Mouse (Mus musculus) ES-CJ7 (cell line): ENCODE results near the gene H2-DMb2.

Experiments
- DNase-seq: peaks from one replicate; pipeline ENCODE4 v3.0.0; 2011; ENCODE audit warnings: low read depth, low spot score

H2-DMb2 gene

DNA sequence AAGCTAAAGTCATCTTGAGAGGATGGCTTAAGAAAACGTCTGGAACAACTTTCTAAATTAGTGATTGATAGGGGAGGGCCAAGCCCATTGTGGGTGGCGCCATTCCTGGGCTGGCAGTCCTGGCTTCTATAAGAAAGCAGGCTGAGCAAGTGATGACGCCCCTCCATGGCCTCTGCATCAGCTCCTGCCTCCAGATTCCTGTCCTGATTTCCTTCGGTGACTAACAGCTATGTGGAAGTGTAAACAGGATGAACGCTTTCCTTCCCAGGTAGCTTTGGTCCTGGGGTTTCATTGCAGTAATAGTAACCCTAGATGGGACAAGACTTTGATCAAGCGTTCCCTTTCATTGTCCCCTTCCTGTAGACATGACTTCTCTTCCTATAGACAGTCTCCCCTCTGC, 35.9 kb downstream of the H2-DMb2 start:
- DNase-seq: no peak

GRCm38 (mm10) chr17:34179913-34180859, 37.1 kb downstream of the H2-DMb2 start:
- no peak for DNase-seq

DNA sequence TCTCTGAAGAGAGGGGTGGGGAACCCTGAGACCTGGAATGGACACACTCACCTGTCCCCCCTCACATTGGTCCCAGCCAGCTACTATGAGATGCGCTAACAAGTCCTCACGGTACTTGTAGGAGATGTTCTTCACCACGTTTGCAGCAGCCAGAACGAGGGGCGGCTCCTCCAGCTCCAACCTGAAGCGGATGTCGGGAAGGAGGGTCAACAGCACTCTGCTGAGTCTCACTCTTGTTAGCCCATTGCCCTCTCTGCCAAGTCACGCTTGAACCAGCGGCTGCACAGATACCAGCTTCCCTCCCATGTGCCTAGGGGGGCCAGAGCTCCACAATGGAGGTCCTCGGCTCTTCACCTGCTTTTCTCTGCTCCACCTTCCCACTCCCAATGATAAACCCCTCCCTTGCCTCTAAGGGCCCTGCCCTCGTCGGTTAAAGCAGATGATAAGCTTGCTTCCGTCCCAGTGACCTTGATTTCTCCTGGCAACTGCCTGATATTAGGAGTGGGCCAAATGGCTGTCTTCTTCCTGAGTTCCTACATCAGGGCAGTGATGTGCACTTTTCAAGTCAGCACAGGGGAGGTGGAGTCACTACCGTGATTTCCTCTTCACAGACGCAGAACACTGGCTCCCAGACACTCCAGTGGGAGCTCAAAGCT, 40.6 kb downstream of the H2-DMb2 start:
- DNase-seq: no peak

DNA sequence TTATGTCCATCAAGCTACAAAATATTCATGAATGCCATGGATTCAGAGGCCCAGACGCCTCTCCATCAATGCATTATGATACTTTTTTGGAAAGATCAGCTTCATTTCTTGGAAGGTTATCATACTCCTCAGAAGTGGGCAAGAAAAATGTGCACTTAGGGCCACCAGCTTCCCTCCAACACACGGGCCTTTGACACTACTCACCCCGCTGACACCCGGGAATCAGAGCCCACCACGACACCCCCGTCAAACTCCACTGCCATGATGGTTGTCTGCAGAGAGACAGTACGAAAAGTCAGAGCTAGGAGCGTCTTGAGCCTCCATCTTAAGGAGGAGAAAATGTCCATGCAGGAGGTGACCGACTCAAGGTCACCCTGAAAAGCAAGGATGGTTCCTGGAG, 42.4 kb downstream of the H2-DMb2 start:
- no peak for DNase-seq

GRCm38 (mm10) chr17:34186885-34187260, 43.8 kb downstream of the H2-DMb2 start:
- DNase-seq: no peak

DNA sequence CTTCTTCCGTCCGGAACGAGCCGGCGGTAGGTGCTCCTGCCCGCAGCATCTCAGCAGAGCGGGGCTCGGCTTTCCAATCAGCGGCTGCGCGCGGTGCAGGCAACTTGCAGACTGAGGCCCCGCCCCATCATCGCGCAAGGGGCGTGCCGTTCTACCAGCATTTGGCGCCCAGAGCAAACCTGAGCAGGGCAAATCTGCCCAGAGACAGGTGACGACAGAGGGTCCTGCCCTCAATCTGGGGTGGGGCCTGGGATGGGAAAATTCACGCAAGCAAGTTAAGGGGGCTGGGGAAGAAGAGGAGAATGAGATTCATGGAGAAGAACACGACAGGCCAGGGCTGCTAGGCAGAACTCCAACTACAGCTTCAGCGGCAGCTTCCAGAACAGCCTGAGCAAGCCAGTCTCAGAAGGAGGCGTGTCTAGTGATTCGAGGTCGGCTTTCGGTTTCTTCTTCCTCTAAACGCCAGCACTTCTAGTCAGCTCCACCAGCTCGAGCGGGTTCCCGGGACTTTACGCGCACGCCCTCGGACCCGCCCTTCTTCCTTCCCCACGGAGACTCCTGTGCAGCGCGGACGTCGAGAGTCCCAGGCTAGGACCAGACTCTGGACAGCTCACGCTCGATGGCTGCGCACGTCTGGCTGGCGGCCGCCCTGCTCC, 44.3 kb downstream of the H2-DMb2 start, which contains the start of the genes Tap1 and Psmb9:
TSS of gene Tap1 (plus strand) at position 293 of the 656 bp plus-strand sequence.
TSS of gene Psmb9 (minus strand) at position 504 of the 656 bp plus-strand sequence.
- peak; percentile 96 for DNase-seq

DNA sequence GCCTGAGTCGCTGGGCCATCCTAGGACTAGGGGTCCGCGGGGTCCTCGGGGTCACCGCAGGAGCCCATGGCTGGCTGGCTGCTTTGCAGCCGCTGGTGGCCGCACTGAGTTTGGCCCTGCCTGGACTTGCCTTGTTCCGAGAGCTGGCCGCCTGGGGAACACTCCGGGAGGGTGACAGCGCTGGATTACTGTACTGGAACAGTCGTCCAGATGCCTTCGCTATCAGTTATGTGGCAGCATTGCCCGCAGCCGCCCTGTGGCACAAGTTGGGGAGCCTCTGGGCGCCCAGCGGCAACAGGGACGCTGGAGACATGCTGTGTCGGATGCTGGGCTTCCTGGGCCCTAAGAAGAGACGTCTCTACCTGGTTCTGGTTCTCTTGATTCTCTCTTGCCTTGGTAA, 44.9 kb downstream of the H2-DMb2 start:
- no peak for DNase-seq

DNA sequence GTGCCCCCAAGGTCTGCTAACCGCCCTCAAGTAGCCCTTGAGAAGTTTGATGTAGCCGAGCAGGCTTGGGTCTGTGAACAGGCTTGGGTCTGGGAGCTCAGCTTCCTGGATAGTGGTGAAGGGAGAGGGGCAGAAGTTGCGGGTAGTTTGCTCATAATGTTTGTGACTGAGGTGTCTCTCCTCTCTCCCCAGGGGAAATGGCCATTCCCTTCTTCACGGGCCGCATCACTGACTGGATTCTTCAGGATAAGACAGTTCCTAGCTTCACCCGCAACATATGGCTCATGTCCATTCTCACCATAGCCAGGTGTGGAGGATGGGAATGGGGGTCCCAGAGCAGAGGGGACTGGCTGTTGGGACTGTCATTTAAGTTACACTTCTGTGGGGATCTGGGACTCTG, 45.9 kb downstream of the H2-DMb2 start:
- DNase-seq: no peak

DNA sequence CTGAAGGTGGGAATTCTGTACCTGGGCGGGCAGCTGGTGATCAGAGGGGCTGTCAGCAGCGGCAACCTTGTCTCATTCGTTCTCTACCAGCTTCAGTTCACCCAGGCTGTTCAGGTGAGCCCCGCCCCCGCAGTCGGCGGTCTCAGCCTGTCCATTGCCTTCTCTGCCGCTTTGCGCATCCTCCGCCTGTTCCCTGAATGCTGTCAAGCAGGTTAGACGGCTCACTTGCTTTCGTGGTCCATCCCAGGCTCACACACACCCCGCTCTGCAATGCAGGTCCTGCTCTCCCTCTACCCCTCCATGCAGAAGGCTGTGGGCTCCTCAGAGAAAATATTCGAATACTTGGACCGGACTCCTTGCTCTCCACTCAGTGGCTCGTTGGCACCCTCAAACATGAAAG, 49.7 kb downstream of the H2-DMb2 start:
- DNase-seq: no peak

- DNase-seq: no peak
These were observed 50.4 kb downstream of the H2-DMb2 start for GRCm38 (mm10) chr17:34193468-34193867.

DNA sequence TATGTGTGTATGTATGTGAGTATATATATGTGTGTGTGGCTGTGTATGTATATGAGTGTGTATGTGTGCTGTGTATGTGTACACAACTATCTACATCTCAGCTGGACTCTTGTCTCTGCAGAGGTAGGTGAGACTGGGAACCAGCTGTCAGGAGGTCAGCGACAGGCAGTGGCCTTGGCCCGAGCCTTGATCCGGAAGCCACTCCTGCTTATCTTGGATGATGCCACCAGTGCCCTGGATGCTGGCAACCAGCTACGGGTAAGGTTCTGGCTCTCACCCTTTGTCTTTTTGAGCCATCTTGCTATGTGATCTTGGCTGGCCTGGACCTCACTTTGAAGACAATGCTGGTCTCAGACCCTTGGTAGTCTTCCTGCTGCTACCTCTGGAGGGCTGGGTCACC, 51.6 kb downstream of the H2-DMb2 start:
- no peak for DNase-seq

- no peak for DNase-seq
These were observed 53.4 kb downstream of the H2-DMb2 start for GRCm38 (mm10) chr17:34196491-34196890.

DNA sequence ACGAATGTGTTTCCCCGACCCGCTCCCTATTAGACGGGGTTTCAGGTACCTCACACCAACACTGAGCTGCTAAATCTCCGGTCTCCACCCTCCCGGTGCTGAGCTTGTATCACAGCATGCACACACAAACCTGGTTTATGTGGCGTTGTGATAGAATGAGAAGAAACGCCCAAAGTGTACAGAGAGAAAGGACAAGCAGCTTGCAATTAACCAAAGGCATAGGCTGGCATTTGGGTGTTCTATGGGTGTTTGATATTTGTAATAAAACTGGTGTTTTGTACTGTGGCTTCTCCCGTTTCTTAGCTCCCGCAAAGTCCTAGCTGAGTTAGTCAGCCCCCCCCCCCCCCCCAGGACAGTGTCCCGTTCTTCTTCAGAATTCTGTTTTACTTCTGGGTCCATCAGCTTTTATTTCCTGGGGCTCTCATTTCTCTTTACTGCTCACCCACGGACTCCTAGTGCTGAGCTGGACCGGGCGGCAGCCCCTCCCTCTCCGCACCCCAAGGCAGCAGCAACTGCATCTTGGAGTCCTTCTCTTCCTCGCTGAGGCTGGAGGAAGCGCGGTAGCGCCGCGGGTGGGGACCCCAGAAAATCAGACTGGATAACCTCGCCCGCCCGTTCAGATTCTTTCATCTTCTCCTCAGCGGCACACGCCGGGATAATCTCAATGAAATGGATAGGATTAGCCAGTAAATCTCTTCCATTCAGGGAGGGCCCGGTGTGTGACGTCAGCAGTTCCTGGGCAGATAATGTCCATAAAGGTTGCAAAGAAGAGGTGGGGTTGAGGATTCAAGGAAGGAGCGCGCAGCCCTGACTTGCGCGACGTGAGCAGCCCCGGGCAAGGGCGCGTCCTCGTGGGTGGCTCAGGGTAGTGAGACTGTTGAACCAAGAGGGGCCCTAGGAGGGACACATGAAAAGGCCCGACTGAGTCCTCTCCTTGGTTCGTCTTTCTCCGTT, 54.1 kb downstream of the H2-DMb2 start, which contains the start of gene Psmb8:
TSS of gene Psmb8 (plus strand) at position 781 of the 954 bp plus-strand sequence.
- DNase-seq: peak; percentile 81

DNA sequence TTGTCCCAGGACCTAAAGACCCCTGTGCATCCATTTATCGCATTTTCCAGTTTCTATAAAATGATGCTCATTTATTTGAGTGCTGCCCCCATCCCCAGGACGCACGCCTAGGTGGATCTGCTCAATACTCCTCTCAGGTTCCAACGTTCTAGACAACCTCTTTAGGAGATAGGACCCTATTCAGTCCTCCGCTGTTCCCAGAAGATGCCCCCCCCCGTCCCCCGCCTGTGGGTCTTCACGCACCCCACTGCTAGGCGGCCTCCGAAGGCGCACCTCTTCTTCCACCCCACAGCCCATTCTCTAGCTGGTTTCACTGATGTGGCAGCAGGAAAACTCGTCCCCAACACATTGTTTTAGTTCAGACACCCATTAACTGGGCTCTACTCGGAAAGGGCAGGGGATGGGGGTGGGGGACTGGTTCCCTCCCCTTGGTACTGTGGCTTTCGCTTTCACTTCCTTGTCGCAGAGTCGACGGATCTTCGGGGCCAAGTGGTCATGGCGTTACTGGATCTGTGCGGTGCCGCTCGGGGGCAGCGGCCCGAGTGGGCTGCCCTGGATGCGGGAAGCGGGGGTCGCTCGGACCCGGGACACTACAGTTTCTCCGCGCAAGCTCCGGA, 54.9 kb downstream of the H2-DMb2 start:
- DNase-seq: no peak

DNA sequence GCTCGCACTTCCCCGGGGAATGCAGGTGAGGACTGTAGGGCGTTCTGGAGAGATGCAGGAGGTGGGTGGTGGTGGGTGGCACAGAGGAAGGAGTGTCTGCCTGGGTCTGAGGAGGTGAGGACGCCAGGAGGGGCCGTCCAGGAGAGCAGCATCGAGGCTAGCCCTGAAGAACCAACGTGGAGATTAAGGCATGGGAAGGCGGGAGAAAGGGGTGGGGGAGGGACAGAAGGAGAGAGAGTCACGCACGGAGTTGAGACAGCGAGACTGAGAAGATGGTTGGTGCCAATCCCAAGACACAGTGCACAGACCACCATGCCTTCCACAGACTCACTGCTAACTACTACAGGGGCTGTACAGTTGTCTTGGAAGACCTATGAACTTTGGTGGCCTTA, 55.4 kb downstream of the H2-DMb2 start:
- DNase-seq: no peak

DNA sequence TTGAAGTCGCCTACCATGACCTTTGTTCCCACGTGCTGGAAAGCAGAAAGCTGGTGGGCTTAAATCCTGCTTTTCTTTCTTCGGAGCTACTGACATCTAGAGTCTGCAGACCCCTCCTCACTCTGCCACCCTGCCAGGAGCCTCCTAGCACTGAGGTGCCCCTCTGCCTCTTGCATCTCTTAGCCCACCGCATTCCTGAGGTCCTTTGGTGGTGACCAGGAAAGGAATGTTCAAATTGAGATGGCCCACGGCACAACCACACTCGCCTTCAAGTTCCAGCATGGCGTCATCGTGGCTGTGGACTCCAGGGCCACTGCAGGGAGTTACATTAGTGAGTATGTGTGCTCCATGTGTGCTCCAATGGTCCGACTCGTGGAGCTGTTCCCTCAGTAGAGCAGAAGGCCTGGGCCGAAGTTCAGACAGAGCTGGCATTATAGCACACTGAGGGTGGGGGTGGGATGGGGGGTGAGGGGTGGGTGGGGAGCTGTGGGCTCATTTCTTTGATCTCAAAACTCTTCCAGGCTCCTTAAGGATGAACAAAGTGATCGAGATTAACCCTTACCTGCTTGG, 56.0 kb downstream of the H2-DMb2 start:
- no peak for DNase-seq

DNA sequence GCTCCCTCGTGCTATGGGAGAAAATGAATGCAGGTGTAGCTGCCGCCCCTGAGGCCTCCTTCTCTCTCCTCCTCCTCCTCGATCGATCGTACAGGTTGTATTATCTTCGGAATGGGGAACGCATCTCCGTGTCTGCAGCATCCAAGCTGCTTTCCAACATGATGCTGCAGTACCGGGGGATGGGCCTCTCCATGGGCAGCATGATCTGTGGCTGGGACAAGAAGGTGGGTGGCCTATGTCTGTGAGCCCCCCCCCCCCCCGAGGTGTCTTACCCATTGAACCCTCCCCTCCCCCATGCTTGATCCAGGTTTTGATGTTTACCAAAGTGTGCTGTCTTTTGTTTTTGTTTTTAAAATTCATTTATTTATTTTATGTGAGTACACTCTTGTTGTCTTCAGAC, 56.9 kb downstream of the H2-DMb2 start:
- no peak for DNase-seq

DNA sequence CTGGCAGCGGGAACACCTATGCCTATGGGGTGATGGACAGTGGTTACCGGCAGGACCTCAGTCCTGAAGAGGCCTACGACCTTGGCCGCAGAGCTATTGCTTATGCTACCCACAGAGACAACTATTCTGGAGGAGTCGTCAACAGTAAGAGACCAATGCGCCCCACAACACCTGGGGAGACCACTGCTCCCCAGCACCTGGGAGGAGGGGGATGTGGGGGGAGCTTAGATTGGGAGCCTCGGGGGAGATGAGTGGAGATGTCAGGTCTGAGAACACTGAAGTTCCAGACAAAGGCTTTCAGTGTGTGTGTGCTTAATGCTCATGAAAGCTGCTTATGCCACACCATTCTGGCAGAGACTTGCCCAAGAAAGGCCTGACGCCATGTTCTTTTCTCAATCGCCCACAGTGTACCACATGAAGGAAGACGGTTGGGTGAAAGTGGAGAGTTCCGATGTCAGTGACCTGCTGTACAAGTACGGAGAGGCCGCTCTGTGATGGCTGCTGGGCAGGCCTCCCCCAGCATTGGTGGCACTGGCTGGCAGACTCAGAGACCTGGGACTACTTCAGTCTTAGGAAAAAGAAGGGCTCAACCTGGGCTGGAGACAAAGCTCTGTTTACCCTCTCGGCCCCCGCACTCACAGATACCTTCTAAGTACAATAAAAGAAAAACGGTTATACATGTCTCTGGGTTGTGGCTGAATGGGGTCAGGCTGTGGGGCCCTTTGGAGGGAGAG, 57.8 kb downstream of the H2-DMb2 start:
- DNase-seq: no peak
